Mouse (Mus musculus) ES-Bruce4 (cell line): Measurements from ENCODE around the gene Sptbn1. TPM values are rescaled to one million over a fixed set of nuclear protein-coding genes. Genes with fewer than 3 reads are reported as not detected.

Experiments
- H3K27ac ChIP-seq: 2 replicates; pipeline ENCODE4 v1.5.1; 2012; ENCODE audit warnings: low read length, inconsistent platforms; ENCODE audit not compliant: insufficient read depth
- H3K27me3 ChIP-seq: 2 replicates; pipeline ENCODE4 v1.6.1; 2012; ENCODE audit warnings: mild to moderate bottlenecking, low read length, inconsistent platforms; ENCODE audit not compliant: control insufficient read depth, poor library complexity, insufficient read depth, severe bottlenecking
- H3K36me3 ChIP-seq: 2 replicates; pipeline ENCODE4 v1.6.1; 2012; ENCODE audit warnings: inconsistent platforms, mild to moderate bottlenecking, low read length, moderate library complexity; ENCODE audit not compliant: control insufficient read depth, poor library complexity, insufficient read depth, severe bottlenecking
- H3K4me1 ChIP-seq: one replicate; pipeline ENCODE4 v1.8.1; 2011; ENCODE audit warnings: low read length; ENCODE audit not compliant: control insufficient read depth, insufficient read depth
- H3K4me3 ChIP-seq: 2 replicates; pipeline ENCODE4 v1.5.1; 2011; ENCODE audit warnings: low read depth, mild to moderate bottlenecking, low read length
- H3K9ac ChIP-seq: 2 replicates; pipeline ENCODE4 v1.6.1; 2012; ENCODE audit warnings: low read depth, mild to moderate bottlenecking, inconsistent platforms; ENCODE audit not compliant: poor library complexity, severe bottlenecking
- H3K9me3 ChIP-seq: replicated peaks from 2 replicates; pipeline ENCODE4 v1.6.1; 2012; ENCODE audit warnings: mild to moderate bottlenecking, low read length, inconsistent platforms; ENCODE audit not compliant: control insufficient read depth, poor library complexity, insufficient read depth, severe bottlenecking
- CTCF ChIP-seq: IDR thresholded peaks from one replicate; pipeline ENCODE4 v1.8.1; 2011; ENCODE audit warnings: low read depth, low read length
- EP300 ChIP-seq: IDR thresholded peaks from 2 replicates; pipeline ENCODE4 v1.6.1; 2011; ENCODE audit warnings: low read depth, low read length; ENCODE audit not compliant: insufficient read depth
- POLR2A ChIP-seq: IDR thresholded peaks from one replicate; pipeline ENCODE4 v1.8.1; 2011; ENCODE audit warnings: low read length; ENCODE audit not compliant: insufficient read depth
- polyA plus RNA-seq: library from polyadenylated mRNA; stranded (reverse); fragments of >200 nt; gene quantifications from 2 replicates; pipeline ENCODE4 v1.2.4, GENCODE M21; 2011; ENCODE audit warnings: low read depth; ENCODE audit not compliant: missing spikeins, insufficient read depth, insufficient read length

Sptbn1 gene
- polyA plus RNA-seq, 1 experiment, result 147 TPM

- H3K9me3 ChIP-seq, result no peaks in the 10 kb centered on the region
- H3K27me3 ChIP-seq, result no peaks in the 10 kb centered on the region
- no peak overlapping the region for H3K9ac ChIP-seq
- H3K4me3 ChIP-seq, result no peak overlapping the region
- peaks cover 5% of the 10 kb centered on the region for H3K4me1 ChIP-seq
- H3K27ac ChIP-seq, result peak overlapping the region; percentile 48
- TF ChIP-seq EP300 (no peak), POLR2A (no peak), CTCF (no peak)
- H3K36me3 ChIP-seq, result peaks cover 2% of the 10 kb centered on the region
Measured at GRCm38 (mm10) chr11:30160625-30161172, 107.3 kb downstream of the Sptbn1 start.

GRCm38 (mm10) chr11:30159545-30160255 lies 108.3 kb downstream of the Sptbn1 start:
- H3K4me3 ChIP-seq, result no peak overlapping the region
- no peak for TF ChIP-seq POLR2A
- TF ChIP-seq EP300, result no peak
- TF ChIP-seq CTCF, result no peak
- H3K36me3 ChIP-seq, result peaks cover 2% of the 10 kb centered on the region
- H3K9me3 ChIP-seq, result no peaks in the 10 kb centered on the region
- no peak overlapping the region for H3K27ac ChIP-seq
- no peak overlapping the region for H3K9ac ChIP-seq
- peaks cover 5% of the 10 kb centered on the region for H3K4me1 ChIP-seq
- no peaks in the 10 kb centered on the region for H3K27me3 ChIP-seq

- TF ChIP-seq CTCF, result no peak
- no peak for TF ChIP-seq EP300
- TF ChIP-seq POLR2A, result no peak
- H3K9ac ChIP-seq, result no peak overlapping the region
- no peaks in the 10 kb centered on the region for H3K9me3 ChIP-seq
- H3K4me3 ChIP-seq, result no peak overlapping the region
- no peaks in the 10 kb centered on the region for H3K27me3 ChIP-seq
- H3K4me1 ChIP-seq, result peaks cover 5% of the 10 kb centered on the region
- peaks cover 15% of the 10 kb centered on the region for H3K36me3 ChIP-seq
- no peak overlapping the region for H3K27ac ChIP-seq
Measured at GRCm38 (mm10) chr11:30158028-30158700, 109.8 kb downstream of the Sptbn1 start.

- peaks cover 4% of the 10 kb centered on the region for H3K4me1 ChIP-seq
- no peak overlapping the region for H3K27ac ChIP-seq
- no peaks in the 10 kb centered on the region for H3K27me3 ChIP-seq
- TF ChIP-seq EP300 (no peak), CTCF (no peak), POLR2A (no peak)
- peaks cover 20% of the 10 kb centered on the region for H3K36me3 ChIP-seq
- no peak overlapping the region for H3K4me3 ChIP-seq
- no peaks in the 10 kb centered on the region for H3K9me3 ChIP-seq
- H3K9ac ChIP-seq, result no peak overlapping the region
Measured at GRCm38 (mm10) chr11:30155887-30156286, 112.1 kb downstream of the Sptbn1 start.

GRCm38 (mm10) chr11:30154980-30155379 lies 113.0 kb downstream of the Sptbn1 start:
- Histone ChIP-seq H3K27ac (no peak overlapping the region), H3K4me3 (no peak overlapping the region), H3K4me1 (peaks cover 4% of the 10 kb centered on the region), H3K27me3 (no peaks in the 10 kb centered on the region), H3K9ac (no peak overlapping the region), H3K9me3 (no peaks in the 10 kb centered on the region), H3K36me3 (peaks cover 26% of the 10 kb centered on the region)
- TF ChIP-seq POLR2A (no peak), CTCF (no peak)

GRCm38 (mm10) chr11:30148888-30149287 lies 119.1 kb downstream of the Sptbn1 start:
- peaks cover 32% of the 10 kb centered on the region for H3K36me3 ChIP-seq
- H3K4me3 ChIP-seq, result no peak overlapping the region
- H3K4me1 ChIP-seq, result no peaks in the 10 kb centered on the region
- no peaks in the 10 kb centered on the region for H3K9me3 ChIP-seq
- H3K9ac ChIP-seq, result no peak overlapping the region
- H3K27me3 ChIP-seq, result no peaks in the 10 kb centered on the region
- no peak overlapping the region for H3K27ac ChIP-seq
- TF ChIP-seq CTCF, result no peak
- TF ChIP-seq EP300, result no peak
- no peak for TF ChIP-seq POLR2A
